Mouse (Mus musculus): ENCODE measurements around the gene Gm10320. TPM values are rescaled to one million over a fixed set of nuclear protein-coding genes. Genes with fewer than 3 reads are reported as not detected.

Gene Gm10320
- total RNA-seq, 4 experiments from 2014 or later, result 0.65 to 0.80 TPM; not detected in 2

- DNase-seq, result no peak
These were observed 11.1 kb upstream of the Gm10320 start for GRCm38 (mm10) chr13:98502813-98503341.

- no peak for DNase-seq
These were observed 10.5 kb upstream of the Gm10320 start for GRCm38 (mm10) chr13:98502236-98502812.

GRCm38 (mm10) chr13:98501321-98501720 is 9.5 kb upstream of the Gm10320 start:
- DNase-seq, result no peak

GRCm38 (mm10) chr13:98500471-98501125 is 8.8 kb upstream of the Gm10320 start:
- DNase-seq, result no peak

- DNase-seq, result no peak
These were observed 6.8 kb upstream of the Gm10320 start for GRCm38 (mm10) chr13:98498561-98498960.

GRCm38 (mm10) chr13:98498080-98498479 is 6.3 kb upstream of the Gm10320 start:
- DNase-seq, result no peak

GRCm38 (mm10) chr13:98496917-98497870 is 5.4 kb upstream of the Gm10320 start:
- DNase-seq, result peak; percentile 7

- DNase-seq, result no peak
These were observed 2.8 kb upstream of the Gm10320 start for GRCm38 (mm10) chr13:98494492-98495064.

GRCm38 (mm10) chr13:98492569-98493255 is 911 bp upstream of the Gm10320 start:
- DNase-seq, result no peak

- DNase-seq, result no peak
These were observed 5.1 kb downstream of the Gm10320 start for GRCm38 (mm10) chr13:98486726-98487125.

GRCm38 (mm10) chr13:98486161-98486560 is 5.6 kb downstream of the Gm10320 start:
- DNase-seq, result no peak

GRCm38 (mm10) chr13:98485440-98485839 is 6.4 kb downstream of the Gm10320 start:
- no peak for DNase-seq

- no peak for DNase-seq
These were observed 13.8 kb downstream of the Gm10320 start for GRCm38 (mm10) chr13:98477991-98478390.

GRCm38 (mm10) chr13:98476839-98477495 is 14.8 kb downstream of the Gm10320 start:
- no peak for DNase-seq

GRCm38 (mm10) chr13:98476175-98476838 is 15.5 kb downstream of the Gm10320 start:
- DNase-seq, result no peak

GRCm38 (mm10) chr13:98475681-98476080 is 16.1 kb downstream of the Gm10320 start:
- no peak for DNase-seq

GRCm38 (mm10) chr13:98473034-98473433 is 18.8 kb downstream of the Gm10320 start:
- no peak for DNase-seq

GRCm38 (mm10) chr13:98471756-98472155 is 20.0 kb downstream of the Gm10320 start:
- DNase-seq, result no peak

GRCm38 (mm10) chr13:98470321-98470720 is 21.5 kb downstream of the Gm10320 start:
- no peak for DNase-seq

- no peak for DNase-seq
These were observed 21.9 kb downstream of the Gm10320 start for GRCm38 (mm10) chr13:98469916-98470315.

GRCm38 (mm10) chr13:98461467-98461866 is 30.3 kb downstream of the Gm10320 start:
- DNase-seq, result no peak
